Mouse (Mus musculus) limb, embryonic 11.5 days (tissue): ENCODE measurements around the gene Wdr34. TPM values are rescaled to one million over a fixed set of nuclear protein-coding genes. Genes with fewer than 3 reads are reported as not detected.
A peak's percentile ranks its signal among the peaks of the same experiment; 100 is the strongest.

Experiments
- ATAC-seq: fragments of 200-750 bp; cut with Nextera tagmentation; 2 replicates; pipeline ENCODE4 v1.8.0; 2017; ENCODE audit warnings: low read depth; ENCODE audit not compliant: insufficient number of reproducible peaks, low FRiP score, low TSS enrichment
- DNase-seq: peaks from one replicate; pipeline ENCODE4 v3.0.0-alpha.2; 2015; ENCODE audit warnings: low spot score
- H3K27ac ChIP-seq: fragments of 300-500 bp; sonication (generic); replicated peaks from 2 replicates; pipeline ENCODE4 v1.5.1; 2014; ENCODE audit warnings: low read depth, mild to moderate bottlenecking, low read length
- H3K27me3 ChIP-seq: fragments of 300-500 bp; sonication (generic); 2 replicates; pipeline ENCODE4 v1.6.1; 2014; ENCODE audit warnings: mild to moderate bottlenecking, low read length, mixed read lengths; ENCODE audit not compliant: control insufficient read depth, insufficient read depth
- H3K36me3 ChIP-seq: fragments of 300-500 bp; sonication (generic); 2 replicates; pipeline ENCODE4 v1.6.1; 2014; ENCODE audit warnings: mild to moderate bottlenecking, low read length, moderate library complexity, mixed read lengths; ENCODE audit not compliant: control insufficient read depth, insufficient read depth
- H3K4me1 ChIP-seq: fragments of 300-500 bp; sonication (generic); 2 replicates; pipeline ENCODE4 v1.6.1; 2014; ENCODE audit warnings: low read length, mixed read lengths; ENCODE audit not compliant: control insufficient read depth, insufficient read depth
- H3K4me2 ChIP-seq: fragments of 300-500 bp; sonication (generic); 2 replicates; pipeline ENCODE4 v1.6.1; 2014; ENCODE audit warnings: low read depth, mild to moderate bottlenecking, moderate library complexity; ENCODE audit not compliant: severe bottlenecking
- H3K4me3 ChIP-seq: fragments of 300-500 bp; sonication (generic); 2 replicates; pipeline ENCODE4 v1.5.1; 2014; ENCODE audit warnings: low read depth, low read length
- H3K9ac ChIP-seq: fragments of 300-500 bp; sonication (generic); 2 replicates; pipeline ENCODE4 v1.6.1; 2014; ENCODE audit warnings: mild to moderate bottlenecking, low read length
- H3K9me3 ChIP-seq: fragments of 300-500 bp; sonication (generic); 2 replicates; pipeline ENCODE4 v1.6.1; 2016; ENCODE audit warnings: low read length; ENCODE audit not compliant: control insufficient read depth
- WGBS: fragments of 180-500 bp; shearing (Covaris S2); extraction: QIAGEN DNeasy Blood & Tissue Kit; methylation state at CpG from one replicate; pipeline ENCODE4 v1.1.7; 2014; 5-methylcytosine and 5-hydroxymethylcytosine counted together
- polyA plus RNA-seq: library from polyadenylated mRNA; unstranded; fragments of >200 nt; fragmentation: Nextera tagmentation; extraction: Ambion mirVana; gene quantifications from 2 replicates; pipeline ENCODE4 v1.2.1, GENCODE M21; 2014

Wdr34 gene
- polyA plus RNA-seq = 32.6 and 32.8 TPM in 2 replicates

DNA sequence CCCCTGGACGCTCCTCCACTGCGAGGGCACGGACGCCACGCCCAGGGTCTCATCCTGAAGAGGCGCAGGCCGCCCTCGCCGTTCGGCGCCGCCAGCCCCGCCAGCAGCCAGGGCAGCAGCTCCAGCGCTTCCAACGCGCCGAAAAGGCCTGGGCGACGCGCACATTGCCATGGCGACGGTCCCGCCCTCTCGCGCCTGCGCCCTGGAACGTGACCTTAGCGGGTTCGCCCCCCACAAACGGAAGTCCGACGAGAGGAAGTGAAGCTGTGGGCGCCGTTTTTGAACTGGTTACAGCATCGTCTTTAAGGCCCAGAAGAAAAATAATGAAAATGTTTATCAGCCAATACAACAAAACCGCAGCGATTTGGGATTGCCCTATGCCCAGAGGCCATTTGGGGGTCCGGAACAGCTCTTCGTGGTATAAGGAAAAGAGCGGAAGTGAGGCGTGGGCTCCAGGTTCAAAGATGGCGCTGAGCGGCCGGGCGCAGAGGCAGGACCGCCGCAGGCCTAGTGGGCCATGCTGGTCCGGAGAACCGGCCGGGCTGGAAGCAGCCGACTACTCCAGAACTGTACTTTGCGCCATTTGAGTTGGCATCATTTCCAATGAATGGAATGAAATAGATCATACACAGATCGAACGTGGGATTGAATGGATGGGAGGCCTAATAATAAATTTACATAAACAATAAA, at the start of gene Wdr34:
TSS of gene Wdr34 (minus strand) at position 183 of the 690 bp plus-strand sequence.
- Histone ChIP-seq H3K4me2 (peak within 1 kb of the TSS; percentile 66), H3K27ac (peak within 1 kb of the TSS; percentile 87), H3K4me3 (peak within 1 kb of the TSS; percentile 59), H3K27me3 (no peaks in the 10 kb centered on the region), H3K9me3 (no peaks in the 10 kb centered on the region), H3K36me3 (no peaks in the 10 kb centered on the region), H3K4me1 (no peaks in the 10 kb centered on the region), H3K9ac (peak within 1 kb of the TSS; percentile 76)
- WGBS = 1% methylated on average over 54 of the region's 54 CpGs
- ATAC-seq (peak; percentile 84), DNase-seq (peak; percentile 99)

DNA sequence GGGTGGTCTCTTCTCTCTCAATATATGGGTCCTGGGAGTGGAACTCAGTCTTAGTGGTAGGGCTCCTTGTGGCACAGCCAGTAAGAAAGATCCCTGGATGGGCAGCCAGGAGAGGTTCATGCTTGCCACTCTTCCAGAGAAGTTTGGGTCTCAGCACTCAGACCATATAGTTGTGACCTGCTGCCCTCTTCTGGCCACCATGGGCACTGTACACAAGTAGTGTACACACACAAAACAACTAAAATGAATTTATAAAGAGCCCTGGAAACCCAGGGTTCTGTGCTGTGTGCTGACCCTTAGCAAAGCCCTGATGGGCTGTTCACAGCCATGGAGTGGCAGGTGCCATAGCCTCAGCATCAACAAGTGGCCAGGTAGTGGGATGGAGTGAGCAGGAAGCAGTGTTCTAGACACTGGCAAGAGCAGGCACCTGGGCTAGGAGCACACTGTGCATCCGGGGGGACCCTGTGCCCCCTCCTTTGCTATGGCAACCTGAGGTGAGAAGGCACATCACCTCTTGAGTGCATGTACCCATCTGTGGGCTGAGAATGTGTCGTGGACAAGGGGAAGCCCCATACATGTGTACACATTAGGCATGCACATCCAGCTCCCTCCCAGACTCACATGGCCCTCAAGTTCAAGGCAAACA, 47.3 kb upstream of the Wdr34 start:
- Histone ChIP-seq H3K36me3 (peaks cover 6% of the 10 kb centered on the region; the same call in 1 of the 2 replicates), H3K4me3 (no peak overlapping the region), H3K4me1 (0 out of 2 replicates have a peak, but pooled peaks cover 3% of the 10 kb centered on the region), H3K27me3 (no peaks in the 10 kb centered on the region), H3K27ac (no peak overlapping the region), H3K9ac (no peak overlapping the region), H3K4me2 (no peak overlapping the region), H3K9me3 (no peaks in the 10 kb centered on the region)
- ATAC-seq = no peak
- DNase-seq = peak; percentile 64
- 73% methylated on average over 2 of the region's 2 CpGs for WGBS

DNA sequence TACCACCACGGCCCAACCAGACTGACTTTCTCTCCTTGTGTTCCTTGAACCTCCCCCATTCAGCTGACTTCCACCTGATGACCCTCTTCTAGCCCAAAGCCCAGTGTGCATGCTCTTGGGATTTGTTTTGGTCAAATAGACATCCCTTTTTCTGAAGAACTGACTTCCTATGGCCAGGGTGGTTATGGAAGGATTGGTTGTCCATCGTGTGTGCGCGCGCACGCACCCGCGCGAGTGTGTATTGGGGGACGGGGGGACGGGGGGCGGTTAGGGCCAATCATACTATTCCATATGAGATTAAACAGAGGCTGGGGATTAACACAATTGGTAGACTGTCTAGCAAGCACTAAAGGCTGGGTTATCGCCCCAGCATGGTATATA, 45.5 kb upstream of the Wdr34 start:
- Histone ChIP-seq H3K4me3 (peak overlapping the region; percentile 52), H3K4me1 (0 out of 2 replicates have a peak, but pooled peaks cover 3% of the 10 kb centered on the region), H3K27me3 (no peaks in the 10 kb centered on the region), H3K27ac (no peak overlapping the region), H3K36me3 (peaks cover 6% of the 10 kb centered on the region; the same call in 1 of the 2 replicates), H3K9me3 (no peaks in the 10 kb centered on the region), H3K4me2 (peak overlapping the region; percentile 62), H3K9ac (peak overlapping the region; percentile 24; the same call in 1 of the 2 replicates)
- peak; percentile 44 for DNase-seq
- ATAC-seq = no peak
- WGBS = 3% methylated on average over 13 of the region's 13 CpGs

DNA sequence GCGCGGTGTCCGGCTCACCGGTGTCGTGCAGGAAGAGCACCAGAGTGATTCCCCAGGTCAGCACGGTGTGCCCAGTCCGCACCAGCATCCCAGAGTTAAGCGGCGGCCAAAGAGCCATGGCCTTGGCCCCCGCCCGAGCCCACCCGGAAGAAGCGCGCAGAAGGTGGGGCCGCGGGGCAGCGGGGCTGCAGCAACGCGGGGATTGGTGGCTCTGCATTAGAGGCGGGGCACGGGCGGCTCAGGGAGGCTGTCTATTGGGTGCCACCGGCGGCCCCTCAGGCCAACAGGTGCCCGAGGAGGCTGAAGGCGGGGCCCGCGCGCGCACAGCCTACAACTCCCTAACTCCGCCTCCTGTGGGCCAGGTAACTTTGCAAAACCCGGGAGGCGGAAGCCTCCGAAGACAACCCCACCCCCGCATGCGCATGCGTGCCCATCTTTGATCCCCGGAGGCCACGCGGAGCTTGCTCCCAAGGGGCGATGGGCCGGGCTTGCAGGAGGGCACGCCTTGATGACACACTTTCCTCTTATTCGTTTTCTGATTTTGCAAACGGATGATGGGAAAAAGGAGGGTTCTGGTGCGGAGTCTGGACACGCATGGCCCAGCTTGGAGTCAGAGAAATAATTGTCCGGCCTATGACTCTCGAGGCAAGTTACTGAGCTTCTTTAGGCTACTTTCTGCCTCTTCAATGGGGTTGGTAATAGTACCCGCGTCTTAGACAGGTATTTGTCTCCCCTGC, 45.0 kb upstream of the Wdr34 start, which contains the start of gene Zdhhc12:
TSS of gene Zdhhc12 (minus strand) at position 178 of the 737 bp plus-strand sequence.
- peak; percentile 95 for DNase-seq
- Histone ChIP-seq H3K36me3 (peaks cover 6% of the 10 kb centered on the region; the same call in 1 of the 2 replicates), H3K4me1 (0 out of 2 replicates have a peak, but pooled peaks cover 3% of the 10 kb centered on the region), H3K4me3 (peak within 1 kb of the TSS; percentile 52), H3K27ac (no peak within 1 kb of the TSS), H3K27me3 (no peaks in the 10 kb centered on the region), H3K9me3 (no peaks in the 10 kb centered on the region), H3K4me2 (peak within 1 kb of the TSS; percentile 62), H3K9ac (peak within 1 kb of the TSS; percentile 61)
- WGBS = under 1% methylated on average over 51 of the region's 51 CpGs
- ATAC-seq = peak; percentile 91

DNA sequence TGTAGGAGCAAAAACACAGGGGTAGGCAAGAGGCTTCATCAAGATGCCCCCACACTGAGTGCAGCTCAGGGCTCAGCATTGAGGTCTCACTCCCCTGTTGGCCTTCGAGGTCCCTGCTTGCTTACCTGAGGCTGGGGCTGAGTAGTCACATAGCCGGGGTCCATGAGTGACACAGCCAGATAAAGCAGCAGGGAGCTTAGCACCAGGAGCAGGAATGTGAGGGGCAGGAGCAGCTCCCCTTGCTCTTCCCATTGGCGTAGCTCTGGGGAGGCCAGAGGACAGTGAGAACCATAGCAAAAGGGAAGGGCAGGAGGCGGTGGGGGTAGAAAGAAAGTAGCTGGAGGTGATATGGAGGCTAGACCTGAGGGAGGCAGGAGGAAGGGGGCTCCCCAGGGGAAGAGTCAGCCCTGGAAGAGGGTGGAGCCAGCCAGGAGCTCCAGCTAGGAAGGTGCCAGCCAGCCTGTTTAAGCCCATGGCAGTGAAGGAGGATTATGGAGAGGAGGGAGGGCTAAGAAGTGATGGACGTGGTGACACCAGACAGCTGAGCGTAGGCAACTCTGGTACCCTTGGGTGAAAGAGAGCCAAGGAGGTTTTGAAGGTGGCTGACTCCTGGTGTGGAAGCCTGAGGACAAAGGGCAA, 43.7 kb upstream of the Wdr34 start:
- DNase-seq (no peak), ATAC-seq (no peak)
- no peaks in the 10 kb centered on the region for H3K9me3 ChIP-seq
- no peak overlapping the region for H3K27ac ChIP-seq
- H3K4me3 ChIP-seq = peak overlapping the region; percentile 52; the same call in 1 of the 2 replicates
- peaks cover 6% of the 10 kb centered on the region; the same call in 1 of the 2 replicates for H3K36me3 ChIP-seq
- peak overlapping the region; percentile 62 for H3K4me2 ChIP-seq
- H3K27me3 ChIP-seq = no peaks in the 10 kb centered on the region
- 48% methylated on average over 6 of the region's 6 CpGs for WGBS
- H3K4me1 ChIP-seq = 0 out of 2 replicates have a peak, but pooled peaks cover 3% of the 10 kb centered on the region
- peak overlapping the region; percentile 61; the same call in 1 of the 2 replicates for H3K9ac ChIP-seq

DNA sequence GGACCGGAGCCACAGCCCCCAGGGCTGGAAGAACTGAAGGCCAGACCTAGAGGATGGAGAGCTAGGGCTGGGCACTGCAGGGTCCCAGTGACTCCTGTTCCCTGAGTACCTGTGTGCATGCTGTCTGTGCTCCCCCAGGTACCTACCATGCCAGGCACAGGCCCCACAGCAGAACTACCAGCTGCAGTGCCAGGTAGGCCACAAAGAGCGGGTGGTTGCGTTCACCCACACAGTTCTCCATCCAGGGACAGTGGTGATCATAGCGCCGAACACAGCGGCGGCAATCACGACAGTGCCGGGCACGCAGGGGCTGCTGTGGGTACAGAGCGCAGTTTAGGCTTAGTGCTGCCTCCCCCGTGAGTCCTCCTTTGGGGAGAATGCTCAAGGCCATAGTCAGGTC, 42.8 kb upstream of the Wdr34 start:
- DNase-seq = no peak
- Histone ChIP-seq H3K27ac (no peak overlapping the region), H3K4me2 (no peak overlapping the region), H3K27me3 (no peaks in the 10 kb centered on the region), H3K9ac (no peak overlapping the region), H3K4me3 (no peak overlapping the region), H3K9me3 (no peaks in the 10 kb centered on the region), H3K4me1 (0 out of 2 replicates have a peak, but pooled peaks cover 3% of the 10 kb centered on the region), H3K36me3 (peaks cover 6% of the 10 kb centered on the region; the same call in 1 of the 2 replicates)
- WGBS = 96% methylated on average over 12 of the region's 12 CpGs
- ATAC-seq = no peak

DNA sequence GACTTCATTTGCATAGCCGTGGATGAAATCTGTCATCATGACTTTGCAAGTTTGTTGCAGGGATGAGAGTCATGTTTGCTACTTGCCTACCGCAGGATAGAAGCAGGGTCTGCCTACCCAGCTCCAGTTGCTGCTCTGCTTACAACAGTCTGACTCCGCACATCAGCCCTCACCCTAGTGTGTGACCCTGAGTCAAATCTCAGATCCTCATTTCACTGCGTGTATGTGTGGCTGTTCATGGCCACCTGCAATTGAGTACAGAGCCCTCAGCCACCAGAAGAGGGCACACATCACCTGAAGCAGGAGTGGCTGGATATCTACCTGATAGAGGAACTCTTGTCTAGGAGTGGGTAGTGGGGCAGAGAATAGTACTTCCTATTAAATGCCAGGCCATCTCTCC, 38.6 kb upstream of the Wdr34 start:
- no peak for ATAC-seq
- Histone ChIP-seq H3K4me3 (no peak overlapping the region), H3K4me2 (no peak overlapping the region), H3K27ac (no peak overlapping the region), H3K4me1 (peaks cover 5% of the 10 kb centered on the region; the same call in 1 of the 2 replicates), H3K27me3 (no peaks in the 10 kb centered on the region), H3K9me3 (no peaks in the 10 kb centered on the region), H3K36me3 (peaks cover 2% of the 10 kb centered on the region; the same call in 1 of the 2 replicates), H3K9ac (no peak overlapping the region)
- 91% methylated on average over 4 of the region's 4 CpGs for WGBS
- DNase-seq = no peak
